Mouse (Mus musculus) CD8-positive naive resting alpha-beta T cell, adult 2 months (primary cell): ENCODE data around the gene Golph3l.
"Not testable (repeated sequence)": the region's sequence is repeated elsewhere in the genome, so short reads cannot be mapped to it uniquely, and the experiment has no call there.

Source experiments
- DNase-seq, 2 experiments: peaks; one replicate each; pipeline ENCODE4 v3.0.0; 2022; ENCODE audit warnings: low read depth in 2 of 2, low spot score in 2 of 2

The Golph3l gene

DNA sequence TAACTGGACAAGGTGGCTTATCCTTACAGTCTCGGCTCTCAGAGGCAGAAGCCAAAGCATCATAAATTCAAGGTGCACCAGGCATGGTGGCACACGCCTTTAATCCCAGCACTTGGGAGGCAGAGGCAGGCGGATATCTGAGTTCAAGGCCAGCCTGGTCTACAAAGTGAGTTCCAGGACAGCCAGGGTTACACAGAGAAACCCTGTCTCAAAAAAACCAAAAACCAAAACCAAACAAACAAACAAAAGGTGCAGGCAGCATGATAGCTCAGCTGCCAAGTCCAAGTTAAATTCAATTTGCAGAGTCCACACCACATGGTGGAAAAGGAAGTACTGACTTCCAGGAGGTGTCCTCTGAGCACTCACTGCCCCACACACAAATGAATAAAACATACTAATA is 65.6 kb downstream of the Golph3l start:
- DNase-seq = not testable (repeated sequence)

DNA sequence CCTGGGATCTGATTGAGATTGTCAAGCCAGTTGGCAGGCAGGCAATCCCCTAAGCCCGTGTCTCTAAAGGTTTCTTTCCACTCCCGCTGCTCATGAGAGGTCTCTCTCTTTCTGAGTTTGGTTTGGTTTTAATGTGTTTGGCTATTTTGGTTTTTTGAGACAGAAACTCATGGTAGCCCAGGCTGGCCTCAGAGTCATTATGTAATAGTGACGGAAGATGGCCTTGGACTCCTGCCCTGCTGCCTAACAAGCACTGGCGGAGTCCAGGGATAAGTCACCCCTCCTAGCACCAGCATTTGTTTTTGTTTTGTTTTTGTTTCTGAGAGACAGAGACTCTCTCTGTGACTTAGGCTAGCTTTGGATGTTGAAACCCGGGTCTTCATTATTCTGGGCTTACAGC is 66.7 kb downstream of the Golph3l start:
- no peak for DNase-seq

DNA sequence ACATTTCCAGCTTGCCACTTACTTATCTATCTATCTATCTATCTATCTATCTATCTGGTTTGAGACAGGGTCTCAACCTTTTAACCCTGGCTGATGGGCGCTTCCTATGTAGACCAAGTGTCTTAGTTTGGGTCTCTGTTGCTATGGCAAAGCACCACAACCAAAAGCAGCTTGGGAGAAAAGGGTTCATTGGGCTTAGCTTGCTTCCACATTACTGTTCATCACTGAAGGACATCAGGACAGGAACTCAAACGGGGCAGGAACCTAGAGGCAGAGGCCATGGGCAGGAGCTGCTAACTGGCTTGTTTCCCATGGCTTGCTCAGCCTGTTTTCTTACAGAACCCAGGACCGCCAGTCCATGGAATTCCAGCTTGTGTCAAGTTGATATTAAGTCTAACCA is 68.4 kb downstream of the Golph3l start:
- no peak for DNase-seq

DNA sequence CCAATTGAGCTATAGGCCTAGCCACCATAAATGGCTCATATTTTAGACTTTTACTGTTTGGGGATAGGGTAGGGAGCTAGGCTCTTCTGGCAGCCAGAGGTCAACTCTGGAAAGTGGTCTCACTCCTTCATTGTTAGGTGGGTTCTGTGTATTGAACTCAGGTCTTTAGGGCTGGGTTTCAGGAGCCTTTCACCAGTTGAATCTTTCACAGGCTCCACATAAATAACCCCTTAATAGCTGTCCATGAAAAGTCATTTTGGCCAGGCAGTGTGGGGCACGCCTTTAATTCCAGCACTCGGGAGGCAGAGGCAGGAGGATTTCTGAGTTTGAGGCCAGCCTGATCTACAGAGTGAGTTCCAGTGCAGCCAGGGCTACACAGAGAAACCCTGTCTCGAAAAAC is 69.0 kb downstream of the Golph3l start:
- DNase-seq = no peak

DNA sequence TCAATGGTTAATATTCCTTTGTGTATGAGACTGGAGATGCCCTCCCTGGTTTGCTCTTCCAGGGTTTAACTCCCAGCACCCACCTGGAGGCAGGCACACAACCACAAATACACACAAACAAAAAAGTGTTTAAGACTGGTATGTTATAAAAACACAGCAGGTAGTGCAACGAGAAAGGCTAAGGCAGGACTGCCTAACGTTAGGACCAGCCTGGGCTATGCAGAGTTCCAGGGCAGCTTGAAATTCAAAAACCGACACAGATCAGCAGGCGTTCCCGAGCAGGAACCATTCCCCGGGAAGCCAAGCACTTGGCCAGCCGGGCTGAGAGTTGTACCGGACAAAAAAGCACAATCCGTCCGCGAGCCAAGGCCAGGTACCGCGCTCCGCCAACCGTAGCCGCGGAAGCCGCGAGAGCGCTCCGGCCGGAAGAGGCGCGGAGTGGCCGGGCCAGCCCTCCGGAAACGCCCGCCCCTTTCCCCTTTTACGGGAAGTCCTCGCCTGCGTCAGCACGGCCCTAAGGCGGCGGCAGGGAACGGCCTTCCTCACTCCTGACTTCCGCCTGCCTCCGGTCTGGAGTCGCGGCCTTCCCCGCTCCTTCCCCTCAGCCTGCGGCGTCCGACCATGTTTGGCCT is 69.6 kb downstream of the Golph3l start, which contains the start of gene Mcl1:
Gene Mcl1, plus strand, starts transcription at position 553 of the 632 bp plus-strand sequence.
- DNase-seq = peak; percentile 76 to 80

DNA sequence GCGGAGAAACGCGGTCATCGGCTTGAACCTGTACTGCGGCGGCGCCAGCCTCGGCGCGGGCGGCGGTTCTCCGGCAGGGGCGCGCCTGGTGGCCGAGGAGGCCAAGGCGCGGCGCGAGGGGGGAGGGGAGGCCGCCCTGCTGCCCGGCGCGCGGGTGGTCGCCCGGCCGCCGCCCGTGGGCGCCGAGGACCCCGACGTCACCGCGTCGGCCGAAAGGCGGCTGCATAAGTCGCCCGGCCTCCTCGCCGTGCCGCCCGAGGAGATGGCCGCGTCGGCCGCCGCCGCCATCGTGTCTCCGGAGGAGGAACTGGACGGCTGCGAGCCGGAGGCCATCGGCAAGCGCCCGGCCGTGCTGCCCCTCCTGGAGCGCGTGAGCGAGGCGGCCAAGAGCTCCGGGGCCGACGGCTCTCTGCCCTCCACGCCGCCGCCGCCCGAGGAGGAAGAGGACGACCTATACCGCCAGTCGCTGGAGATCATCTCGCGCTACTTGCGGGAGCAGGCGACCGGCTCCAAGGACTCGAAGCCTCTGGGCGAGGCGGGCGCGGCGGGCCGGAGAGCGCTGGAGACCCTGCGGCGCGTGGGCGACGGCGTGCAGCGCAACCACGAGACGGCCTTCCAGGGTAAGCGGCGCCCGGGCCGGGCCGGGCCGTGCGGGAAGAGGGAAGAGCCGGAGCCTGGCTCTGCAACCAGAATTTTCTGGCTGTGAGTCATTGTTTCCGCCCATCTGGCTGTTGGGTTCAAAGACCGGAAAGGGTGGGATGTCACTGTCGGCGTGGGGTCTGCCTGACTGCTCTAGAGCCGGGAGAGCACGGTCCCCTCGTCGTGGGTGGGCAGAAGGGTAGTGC is 70.4 kb downstream of the Golph3l start:
- peak; percentile 69 to 73 for DNase-seq

DNA sequence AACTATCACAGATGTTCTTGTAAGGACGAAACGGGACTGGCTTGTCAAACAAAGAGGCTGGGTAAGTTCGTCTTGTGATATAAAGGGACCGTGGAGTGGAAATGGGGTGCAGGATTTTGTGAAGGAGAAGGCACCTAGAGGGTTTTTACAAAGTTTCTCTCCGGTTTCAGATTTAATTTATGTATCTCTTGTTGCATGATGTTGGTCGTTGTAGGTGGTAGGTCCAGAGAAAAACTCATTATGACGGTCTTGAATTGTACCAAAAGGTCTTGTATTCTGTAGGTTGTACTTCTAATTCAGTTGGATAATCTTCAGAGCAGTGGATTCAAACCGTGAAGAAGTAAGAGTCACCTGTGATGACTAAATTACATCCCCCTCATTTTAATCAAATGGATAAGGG is 71.2 kb downstream of the Golph3l start:
- DNase-seq = no peak

DNA sequence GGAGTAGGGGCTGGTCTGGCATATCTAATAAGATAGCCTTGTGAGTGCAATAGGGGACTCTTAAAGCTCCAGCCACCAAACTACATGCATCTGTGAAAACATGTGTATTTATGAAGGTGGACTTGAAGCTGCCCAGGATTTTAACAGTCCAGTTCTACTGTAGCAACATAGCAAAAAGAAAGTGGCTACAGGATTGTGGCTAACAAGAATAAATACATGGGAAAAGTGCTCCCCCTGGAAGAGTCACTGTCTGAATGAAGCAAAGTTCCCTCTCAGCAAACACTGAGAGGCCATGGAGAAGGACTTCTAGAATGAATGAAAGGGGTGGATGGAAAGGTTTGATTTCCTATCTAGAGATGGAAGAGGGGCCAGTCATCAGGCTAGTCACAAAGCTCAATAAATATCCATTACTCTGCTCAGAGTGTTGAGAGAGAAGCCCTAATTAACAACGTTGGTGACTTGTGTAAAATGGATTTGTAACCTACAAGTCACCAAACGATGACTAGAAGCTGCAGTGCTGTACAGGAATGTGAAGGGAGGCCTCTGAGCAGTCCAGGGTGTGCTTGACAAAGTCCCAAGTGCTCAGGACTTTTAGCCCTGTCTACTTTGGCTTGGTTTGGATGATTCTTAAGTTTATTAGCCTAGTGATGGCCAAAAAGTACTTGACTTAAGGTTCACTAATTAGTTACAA is 72.2 kb downstream of the Golph3l start:
- no peak for DNase-seq

DNA sequence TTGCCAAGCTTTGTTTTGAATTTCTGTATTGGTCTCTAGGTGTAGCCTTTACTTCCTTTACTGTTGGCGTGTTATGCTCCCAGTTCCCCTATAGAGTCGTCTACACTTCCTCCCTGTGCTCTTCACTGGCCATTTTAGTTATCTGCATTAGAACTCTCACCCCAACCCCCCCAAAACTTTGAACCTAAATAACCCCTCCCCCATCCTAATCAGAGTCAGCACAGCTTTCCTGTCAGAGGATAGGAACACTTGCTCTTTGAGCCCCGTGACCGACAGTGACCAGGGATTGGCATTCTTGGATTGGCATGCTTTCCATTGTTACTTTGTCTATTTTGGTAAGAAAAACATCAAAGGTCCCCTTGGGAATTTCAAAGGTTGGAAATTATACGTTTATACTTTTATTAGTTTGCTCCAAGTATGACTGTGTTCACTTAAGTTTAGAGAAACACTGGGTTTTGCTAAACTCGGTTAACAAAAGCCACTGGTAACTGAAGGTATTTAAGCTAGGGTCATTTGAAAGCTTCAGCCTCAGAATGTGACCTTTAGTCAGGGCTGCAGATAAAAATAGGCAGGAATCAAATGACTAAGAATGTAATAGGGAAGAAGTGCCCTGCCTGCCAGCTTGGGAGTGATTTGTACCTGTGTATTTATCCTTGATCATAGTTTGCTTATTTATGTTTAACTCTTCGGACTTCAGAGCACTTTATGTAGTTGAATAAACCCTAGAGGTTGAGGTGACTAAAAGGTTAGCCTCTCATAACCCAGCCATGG is 73.4 kb downstream of the Golph3l start:
- DNase-seq = no peak

DNA sequence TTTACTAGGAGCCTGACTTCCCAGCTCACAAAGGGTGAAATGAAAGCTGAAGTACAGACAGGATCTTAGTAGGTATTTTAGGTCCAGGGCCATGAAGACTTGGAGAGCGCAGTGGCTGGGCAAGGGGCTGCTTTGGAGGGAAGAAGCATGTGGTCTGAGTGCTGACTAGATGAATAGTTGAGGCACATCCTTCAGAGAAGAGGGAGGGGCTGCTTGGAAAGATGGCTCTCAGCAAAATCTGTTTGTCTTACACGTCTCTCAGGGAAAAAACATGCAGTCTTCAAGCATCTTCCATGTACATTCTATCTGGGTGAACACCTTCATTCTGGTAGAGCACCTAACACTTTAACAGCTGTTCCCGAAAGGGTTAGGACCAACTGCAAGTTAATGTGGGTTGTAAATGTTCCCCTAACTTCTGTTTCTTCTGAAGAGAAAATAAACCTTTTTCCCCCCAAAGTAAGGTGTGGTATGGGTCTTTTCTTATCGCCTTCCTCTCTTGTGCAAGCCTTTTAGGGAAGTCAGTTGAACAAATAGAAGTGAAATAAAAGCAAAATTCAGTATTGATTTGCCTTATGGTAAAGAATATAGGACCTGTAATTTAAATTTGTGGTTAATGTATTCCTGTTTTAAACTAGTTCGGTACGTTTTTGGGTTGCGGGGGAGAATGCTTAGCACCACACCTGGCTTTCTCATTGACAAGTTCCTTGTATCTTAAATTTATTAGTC is 74.2 kb downstream of the Golph3l start:
- DNase-seq = no peak

DNA sequence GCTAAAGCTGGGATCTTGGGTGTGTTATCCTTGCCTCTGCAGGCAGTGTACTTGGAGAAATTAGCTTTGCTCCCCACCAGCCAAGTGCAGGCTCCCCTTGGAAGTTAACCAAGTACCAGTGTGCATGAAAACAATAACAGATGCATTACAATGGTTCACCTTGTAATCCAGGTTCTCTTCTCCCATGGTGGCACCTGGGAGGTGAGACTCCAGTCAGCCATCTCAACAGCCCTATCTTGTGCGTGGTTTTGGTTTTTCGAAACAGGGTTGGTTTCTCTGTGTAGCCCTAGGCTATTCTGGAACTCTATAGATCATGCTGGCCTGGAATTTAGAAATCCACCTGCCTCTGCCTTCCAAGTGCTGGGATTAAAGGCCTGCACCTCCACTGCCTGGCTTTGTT is 74.8 kb downstream of the Golph3l start:
- DNase-seq = no peak

DNA sequence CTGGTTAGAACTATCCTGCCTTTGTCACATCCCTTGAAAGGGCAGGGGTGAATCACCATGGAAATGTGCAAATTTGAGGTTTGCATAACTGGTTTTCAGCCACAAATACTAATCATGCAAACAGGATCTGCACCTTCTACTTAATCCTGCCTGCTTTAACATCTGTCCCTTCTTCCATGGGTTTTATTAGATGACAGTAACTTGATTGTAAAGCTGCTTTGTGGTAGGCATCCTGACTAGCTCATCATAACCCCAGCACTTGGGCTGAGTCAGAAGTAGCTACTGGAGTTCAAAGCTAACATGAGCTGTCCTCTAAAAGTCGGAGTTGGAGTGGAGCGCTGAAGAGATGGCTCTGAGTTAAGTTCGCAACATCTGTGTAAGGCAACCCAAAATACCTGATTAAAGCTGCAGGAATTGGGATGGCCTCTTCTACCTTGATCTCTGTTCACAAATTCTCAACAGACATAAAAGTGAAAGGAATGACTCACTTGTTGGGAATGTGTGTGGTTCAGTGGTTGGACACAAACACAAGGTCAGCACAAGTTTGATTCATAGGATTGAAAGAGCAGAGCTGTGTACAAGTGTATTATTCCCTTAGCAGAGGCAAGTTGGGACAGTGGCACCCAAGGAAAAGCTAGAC is 75.4 kb downstream of the Golph3l start:
- DNase-seq = no peak

DNA sequence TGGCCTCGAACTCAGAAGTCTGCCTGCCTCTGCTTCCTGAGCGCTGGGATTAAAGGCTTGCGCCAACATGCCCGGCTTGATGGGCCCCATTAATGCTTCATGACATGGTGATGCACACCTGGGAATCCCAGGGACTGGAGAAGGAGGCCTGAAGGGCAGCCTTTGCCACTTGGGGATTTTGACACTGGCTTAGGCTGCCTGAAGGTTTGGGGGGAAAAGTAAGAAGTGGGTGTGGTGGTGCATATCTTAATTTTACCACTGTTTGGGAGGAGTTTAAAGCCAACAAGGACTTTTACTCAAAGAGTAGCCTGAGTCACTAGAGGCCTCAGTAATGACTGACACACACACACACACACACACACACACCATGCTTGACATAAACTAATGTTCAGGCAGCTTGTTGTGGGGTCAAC is 76.2 kb downstream of the Golph3l start:
- no peak for DNase-seq

DNA sequence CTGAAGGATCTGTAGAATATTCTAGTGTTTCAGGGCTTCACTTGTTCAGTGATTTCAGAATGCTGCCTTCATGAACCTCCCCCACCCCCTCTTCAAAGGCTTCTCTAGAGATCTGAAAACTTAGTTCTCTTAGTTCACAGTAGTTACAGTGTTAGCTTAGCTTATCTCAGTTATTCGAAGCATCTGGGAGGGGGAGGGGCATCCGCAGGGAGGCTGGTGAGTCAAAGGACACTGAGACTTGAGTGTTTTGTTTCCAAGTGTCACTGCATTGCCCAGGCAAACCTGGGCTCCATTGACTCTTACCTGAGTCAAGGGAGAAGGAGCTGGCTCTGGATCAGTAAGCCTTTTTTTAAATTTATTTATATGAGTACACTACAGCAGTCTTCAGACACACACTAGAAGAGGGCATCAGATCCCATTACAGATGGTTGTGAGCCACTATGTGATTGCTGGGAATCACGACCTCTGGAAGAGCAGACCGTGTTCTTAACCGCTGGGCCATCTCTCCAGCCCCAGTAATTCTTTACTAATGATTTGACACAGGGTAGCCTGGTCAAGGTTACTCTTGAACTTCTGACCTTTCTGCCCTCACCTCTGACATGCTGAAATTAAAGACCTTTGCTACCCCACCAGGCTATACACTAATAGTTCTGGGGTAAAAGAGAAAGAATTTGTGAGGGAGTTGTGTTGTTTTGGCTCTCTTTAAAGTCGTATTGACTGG is 77.5 kb downstream of the Golph3l start:
- DNase-seq = peak; percentile 46 to 67

DNA sequence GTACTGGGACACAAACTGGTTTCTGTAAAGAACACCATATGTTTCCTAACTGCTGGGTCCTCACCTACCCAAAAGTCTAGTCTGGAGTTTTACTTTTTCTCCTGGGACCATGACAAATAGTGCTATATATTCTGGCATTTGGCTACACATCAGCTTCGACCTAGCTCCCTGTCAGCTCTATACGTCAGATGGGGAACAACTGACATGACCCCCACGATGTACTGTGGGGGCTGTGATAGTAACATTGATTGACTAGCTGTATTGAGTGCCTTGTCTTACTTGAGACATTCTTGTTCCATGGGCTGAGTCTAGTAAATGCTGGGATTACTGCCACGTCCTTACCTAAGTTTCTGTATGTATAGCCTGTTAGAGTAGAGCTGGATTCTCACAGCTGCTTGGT is 78.8 kb downstream of the Golph3l start:
- DNase-seq = no peak

DNA sequence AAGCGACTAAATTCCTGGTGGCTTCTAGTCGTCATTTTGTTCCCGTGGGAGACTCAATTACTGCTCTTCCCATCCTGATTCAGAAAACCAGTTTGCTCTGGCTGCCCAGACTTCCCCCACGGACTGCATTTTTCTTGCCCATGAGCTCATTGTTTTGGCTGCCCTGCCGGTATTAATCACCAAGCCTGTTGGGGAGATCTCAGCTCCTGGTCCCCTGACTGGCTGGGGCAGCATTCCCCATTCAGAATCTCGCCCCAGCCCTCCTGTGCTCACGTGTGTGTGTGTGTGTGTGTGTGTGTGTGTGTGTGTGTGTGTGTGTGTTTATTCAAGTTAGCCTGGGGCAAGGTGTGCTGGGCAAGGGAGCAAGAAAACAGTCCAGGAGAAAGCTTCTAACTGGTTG is 79.3 kb downstream of the Golph3l start:
- no peak for DNase-seq
